Mouse (Mus musculus) urinary bladder, postnatal 25 days (tissue): ENCODE measurements around the gene Pank3.
"Not testable (repeated sequence)": the region's sequence is repeated elsewhere in the genome, so short reads cannot be mapped to it uniquely, and the experiment has no call there.

Experiments used
- DNase-seq: peaks from one replicate; pipeline ENCODE4 v3.0.0; 2022; ENCODE audit warnings: low spot score

Pank3 gene

DNA sequence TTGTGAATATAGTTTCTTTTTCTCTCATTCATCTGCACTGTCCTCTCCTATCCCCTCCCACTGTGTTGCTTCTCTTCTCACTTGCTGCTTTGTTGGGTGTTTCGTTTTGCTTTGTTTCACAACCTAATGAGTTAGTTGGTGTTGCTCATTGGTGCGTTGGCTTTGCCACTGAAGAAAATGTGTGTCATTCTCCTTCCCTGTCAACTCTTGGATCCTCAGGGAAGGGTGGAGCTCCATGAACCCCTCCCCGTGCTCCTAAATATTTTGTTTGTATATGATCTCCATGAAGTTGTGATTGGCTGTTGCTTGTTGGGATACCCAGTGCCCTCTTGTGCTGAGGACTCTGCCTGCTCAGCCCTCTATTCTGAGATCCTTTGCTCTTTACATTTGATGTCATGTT, 11.1 kb downstream of the Pank3 start:
- no peak for DNase-seq

DNA sequence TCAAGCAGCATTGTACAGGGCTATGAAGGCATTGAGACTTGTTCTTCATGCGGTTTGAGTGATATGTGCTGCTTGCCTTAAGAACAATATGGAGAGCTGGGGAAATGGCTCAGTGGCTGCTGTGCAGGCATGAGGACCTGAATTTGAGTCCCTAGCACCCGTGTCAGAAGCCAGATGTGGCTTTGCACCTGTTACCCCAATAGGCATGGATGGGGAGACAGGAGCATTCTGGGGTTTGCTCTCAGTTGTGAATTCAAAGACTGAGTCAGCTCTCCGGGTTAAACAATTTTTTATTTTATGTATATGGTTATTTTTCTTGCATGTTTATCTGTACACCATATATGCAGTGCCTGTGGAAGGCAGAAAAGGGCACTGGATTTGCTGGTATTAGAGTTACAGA, 13.2 kb downstream of the Pank3 start:
- no peak for DNase-seq

GRCm38 (mm10) chr11:35783038-35783437, 13.8 kb downstream of the Pank3 start:
- no peak for DNase-seq

DNA sequence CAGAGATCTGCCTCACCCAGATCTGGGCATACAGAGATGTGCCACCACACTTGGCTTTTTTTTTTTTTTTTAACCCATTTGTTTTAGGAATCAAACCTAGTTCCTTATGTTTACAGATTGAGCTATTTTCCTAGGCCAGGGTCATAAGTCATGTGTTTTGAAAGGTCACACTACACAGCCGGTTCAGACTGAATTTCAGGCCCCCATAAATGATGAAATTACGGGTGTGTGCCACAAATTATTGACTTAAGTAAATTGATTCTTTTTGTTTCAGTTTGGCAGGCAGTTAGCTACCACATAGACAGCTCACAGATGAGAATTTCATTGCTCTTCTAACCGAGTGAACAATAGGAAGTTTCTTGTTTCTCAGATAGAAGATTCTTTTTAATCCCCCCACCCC, 14.7 kb downstream of the Pank3 start:
- DNase-seq, result no peak

DNA sequence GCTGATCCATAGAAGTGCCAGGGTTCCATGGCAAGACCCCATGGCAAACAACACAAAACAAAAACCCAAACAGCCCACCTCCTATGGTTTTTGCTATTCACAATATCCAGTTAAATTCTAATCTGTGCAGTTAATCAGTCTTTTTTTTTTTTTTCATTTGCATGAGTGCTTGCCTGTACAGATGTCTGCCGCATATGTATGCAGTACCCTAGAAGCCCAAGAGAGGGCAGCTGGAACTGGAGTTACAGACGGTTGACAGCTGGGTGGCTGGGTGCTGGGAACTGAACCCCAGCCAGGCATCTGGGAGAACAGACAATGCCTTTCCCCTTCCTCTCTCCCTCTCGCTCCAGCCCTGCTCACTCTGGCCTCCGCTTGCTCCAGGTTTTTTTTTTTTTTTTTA, 15.3 kb downstream of the Pank3 start:
- DNase-seq, result no peak

DNA sequence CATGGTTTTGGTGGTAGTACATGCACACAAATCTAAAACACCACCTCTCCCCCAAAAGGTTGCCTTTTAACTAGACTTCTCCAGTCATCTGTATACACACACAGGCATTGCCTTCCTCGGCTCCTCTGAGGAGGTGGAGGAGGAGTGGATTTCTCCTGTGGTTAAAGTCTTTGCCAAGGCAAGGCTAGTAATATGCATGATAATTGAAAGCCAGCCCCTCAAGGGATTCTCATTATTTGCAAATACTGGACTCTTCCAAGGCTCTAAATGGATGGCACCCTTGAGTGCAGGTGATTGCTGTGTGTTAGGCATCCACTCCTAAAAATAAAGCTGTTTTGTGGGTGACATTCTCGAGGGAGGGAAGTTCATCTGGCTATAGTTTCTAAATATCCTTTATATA, 19.2 kb downstream of the Pank3 start:
- DNase-seq, result no peak

- not testable (repeated sequence) for DNase-seq
Measured at GRCm38 (mm10) chr11:35792800-35793199, 23.5 kb downstream of the Pank3 start.

- no peak for DNase-seq
Measured at GRCm38 (mm10) chr11:35797751-35798494, 28.6 kb downstream of the Pank3 start.

DNA sequence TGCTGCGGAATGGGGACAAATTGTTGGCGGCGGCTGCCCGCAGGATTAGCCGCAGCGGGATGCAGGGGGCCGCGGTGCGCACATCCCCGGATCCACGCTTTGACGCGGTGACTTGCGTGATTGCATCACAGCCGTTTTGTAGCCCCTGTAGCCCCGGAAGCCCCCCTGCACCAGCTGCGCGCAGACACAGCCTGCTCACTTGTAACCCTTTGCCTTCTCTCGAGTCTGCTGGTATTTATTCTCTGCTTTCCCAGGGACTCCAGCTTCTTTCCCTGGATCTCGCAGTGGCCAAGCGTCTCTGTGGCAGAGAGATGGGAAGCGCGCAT, 29.2 kb downstream of the Pank3 start:
- DNase-seq, result no peak

- DNase-seq, result peak; percentile 36
Measured at GRCm38 (mm10) chr11:35798874-35799273, 29.6 kb downstream of the Pank3 start, which contains the start of gene Fbll1. Gene Fbll1 (minus strand): TSS chr11:35798884.

DNA sequence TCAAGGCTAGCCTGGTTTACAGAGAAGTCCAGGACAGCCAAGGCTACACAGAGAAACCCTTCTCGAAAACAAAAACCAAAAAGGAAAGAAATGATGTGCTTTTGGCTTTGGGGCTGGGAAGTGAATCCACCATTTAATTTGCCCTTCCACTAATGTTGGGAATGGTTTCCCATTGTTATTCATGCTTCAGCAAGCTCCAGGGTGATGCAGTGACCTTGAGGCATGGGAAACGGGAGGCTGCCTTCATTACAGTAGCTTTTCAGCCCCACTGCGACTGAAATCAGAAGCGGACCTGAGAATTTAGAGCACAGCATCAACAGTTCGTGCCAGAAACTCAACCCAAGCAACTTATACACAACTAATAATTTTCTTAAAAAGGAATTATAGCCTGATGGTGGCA, 32.0 kb downstream of the Pank3 start:
- no peak for DNase-seq

GRCm38 (mm10) chr11:35811458-35811857, 42.2 kb downstream of the Pank3 start:
- DNase-seq, result no peak

GRCm38 (mm10) chr11:35816316-35816715, 47.0 kb downstream of the Pank3 start:
- no peak for DNase-seq

DNA sequence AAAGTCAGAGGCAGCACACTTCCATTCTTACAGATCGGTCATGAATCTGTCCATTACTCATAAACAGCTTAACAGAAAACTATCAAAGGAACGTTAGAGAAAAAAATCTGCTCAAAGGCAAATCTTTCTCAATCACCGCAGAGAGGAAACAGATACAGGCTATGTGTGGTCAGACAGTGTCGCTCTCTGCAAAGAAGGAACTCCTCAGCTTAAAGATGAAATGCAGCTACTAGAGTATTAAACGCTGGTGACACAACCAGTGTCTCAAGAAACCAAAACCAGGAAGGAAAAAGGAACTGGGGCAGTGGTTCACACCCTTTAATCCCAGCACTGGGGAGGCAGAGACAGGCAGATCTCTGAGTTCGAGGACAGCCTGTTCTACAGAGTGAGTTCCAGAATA, 58.4 kb downstream of the Pank3 start:
- DNase-seq, result no peak

- no peak for DNase-seq
Measured at GRCm38 (mm10) chr11:35832139-35832538, 62.9 kb downstream of the Pank3 start.

GRCm38 (mm10) chr11:35833270-35833669, 64.0 kb downstream of the Pank3 start:
- DNase-seq, result no peak

DNA sequence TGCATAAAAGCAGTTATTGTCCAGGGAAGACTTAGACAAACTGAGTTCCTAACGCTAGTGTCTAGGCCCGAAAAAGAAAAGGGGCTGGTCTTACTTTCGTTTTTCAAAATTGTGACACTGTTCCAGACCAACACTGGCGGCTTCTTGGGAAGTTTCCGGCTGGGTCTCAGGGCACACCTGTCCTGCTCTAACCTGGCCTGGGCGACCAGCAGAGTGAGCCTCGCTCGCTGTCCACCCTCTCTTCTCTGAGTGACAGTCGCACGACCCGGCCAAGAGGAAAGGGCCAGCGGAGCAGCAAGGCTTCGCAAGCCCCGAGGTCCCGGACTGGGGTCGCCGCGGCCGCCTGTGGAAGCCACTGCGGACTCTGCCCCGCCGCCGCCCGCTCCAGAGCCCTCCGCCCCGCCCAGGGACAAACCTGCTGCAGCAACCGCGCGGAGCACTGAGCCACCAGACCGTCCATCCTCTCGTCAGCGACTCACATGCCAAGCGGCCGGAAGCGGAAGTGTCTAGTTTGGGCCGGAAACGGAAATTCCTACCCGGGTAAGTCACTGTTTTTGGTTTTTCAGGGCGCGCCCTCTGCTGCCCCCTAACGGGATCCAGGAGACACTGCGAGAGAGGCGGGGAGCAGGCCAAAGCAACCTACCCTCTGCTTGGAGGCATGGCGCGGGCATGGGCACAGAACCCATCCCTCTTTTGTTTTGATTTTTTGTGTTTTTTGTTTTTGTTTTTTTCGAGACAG, 64.9 kb downstream of the Pank3 start, which contains the start of gene Rars:
Rars (minus strand) TSS at position 485 of the 739 bp plus-strand sequence.
- DNase-seq, result peak; percentile 93

GRCm38 (mm10) chr11:35837156-35838126, 68.2 kb downstream of the Pank3 start:
- no peak for DNase-seq

DNA sequence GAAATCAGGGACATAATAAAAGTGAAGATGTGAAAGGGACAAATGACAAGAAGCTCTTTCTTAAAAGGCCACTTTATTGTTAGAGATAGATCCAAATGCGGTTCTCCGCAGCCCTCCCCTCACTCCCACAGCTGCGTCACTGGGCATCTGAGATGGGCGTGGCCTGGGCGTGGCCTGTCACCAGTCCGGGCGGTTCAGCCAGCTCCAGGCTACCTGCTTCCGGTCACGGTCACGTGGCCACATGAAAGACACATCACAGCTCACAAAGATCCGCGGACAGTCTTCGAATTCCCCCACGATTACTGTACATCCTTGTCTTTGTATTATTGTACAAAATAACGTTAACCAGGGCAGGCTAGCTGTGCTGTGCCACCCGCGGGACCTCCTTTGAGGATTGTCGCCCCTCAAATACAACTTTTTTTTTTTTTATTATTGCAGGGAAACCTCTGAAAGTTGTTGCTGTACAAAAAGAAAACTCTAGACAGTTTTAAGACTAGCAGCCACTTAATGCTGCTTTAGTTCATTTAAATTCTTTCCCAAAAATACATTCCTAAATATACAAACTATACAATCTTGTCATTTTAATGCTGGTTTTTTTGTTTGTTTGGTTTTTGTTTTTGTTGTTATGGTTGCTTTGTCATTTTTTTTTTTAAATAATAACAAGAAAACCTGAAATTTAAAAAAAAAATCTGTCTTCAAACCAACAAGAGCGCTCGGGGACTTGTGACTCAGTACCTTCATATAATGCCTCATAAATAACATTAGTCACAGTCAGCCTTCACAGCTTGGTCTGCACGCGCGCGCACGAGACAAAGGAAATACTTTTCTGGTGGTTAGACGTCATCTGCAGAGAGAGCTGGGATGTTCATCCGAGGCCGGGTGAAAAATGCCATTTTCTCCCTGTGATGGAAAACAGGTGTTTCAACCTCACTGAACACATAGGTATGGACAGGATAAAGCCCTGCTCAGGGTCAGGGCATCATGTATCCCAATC, 69.4 kb downstream of the Pank3 start:
- peak; percentile 86 for DNase-seq

GRCm38 (mm10) chr11:35840282-35840681, 71.0 kb downstream of the Pank3 start:
- no peak for DNase-seq

- not testable (repeated sequence) for DNase-seq
Measured at GRCm38 (mm10) chr11:35840806-35841205, 71.5 kb downstream of the Pank3 start.
